Mouse (Mus musculus) frontal cortex, postnatal 14 days (tissue): ENCODE measurements around the gene Abhd15.

ENCODE experiments used
- DNase-seq, 2 experiments: peaks; one replicate each; pipeline ENCODE4 v3.0.0; 2022; ENCODE audit warnings: low spot score in 2 of 2

The Abhd15 gene

GRCm38 (mm10) chr11:77514832-77515636, at the start of gene Abhd15:
Gene Abhd15, plus strand, starts transcription at chr11:77515121.
- peak in 1 of 2 experiments; percentile 54 for DNase-seq

GRCm38 (mm10) chr11:77466544-77466943, 48.4 kb upstream of the Abhd15 start:
- no peak for DNase-seq

GRCm38 (mm10) chr11:77467157-77467556, 47.8 kb upstream of the Abhd15 start:
- DNase-seq = peak in 1 of 2 experiments; percentile 60

- DNase-seq = peak; percentile 64 to 72
Measured at GRCm38 (mm10) chr11:77467784-77468183, 47.1 kb upstream of the Abhd15 start.

- no peak for DNase-seq
Measured at GRCm38 (mm10) chr11:77468397-77468796, 46.5 kb upstream of the Abhd15 start.

GRCm38 (mm10) chr11:77471407-77471806, 43.5 kb upstream of the Abhd15 start:
- no peak for DNase-seq

GRCm38 (mm10) chr11:77472775-77473174, 42.1 kb upstream of the Abhd15 start:
- DNase-seq = no peak

GRCm38 (mm10) chr11:77476216-77476615, 38.7 kb upstream of the Abhd15 start:
- no peak for DNase-seq

GRCm38 (mm10) chr11:77476895-77477294, 38.0 kb upstream of the Abhd15 start:
- DNase-seq = no peak

- DNase-seq = no peak
Measured at GRCm38 (mm10) chr11:77483043-77483442, 31.9 kb upstream of the Abhd15 start.

- no peak for DNase-seq
Measured at GRCm38 (mm10) chr11:77483510-77484255, 31.2 kb upstream of the Abhd15 start.

GRCm38 (mm10) chr11:77485229-77485628, 29.7 kb upstream of the Abhd15 start:
- DNase-seq = no peak

GRCm38 (mm10) chr11:77486798-77487197, 28.1 kb upstream of the Abhd15 start:
- DNase-seq = peak in 1 of 2 experiments; percentile 47

- DNase-seq = peak in 1 of 2 experiments; percentile 28
Measured at GRCm38 (mm10) chr11:77488771-77489581, 25.9 kb upstream of the Abhd15 start.

- DNase-seq = peak; percentile 66 to 73
Measured at GRCm38 (mm10) chr11:77489591-77490235, 25.2 kb upstream of the Abhd15 start, which contains the start of gene Ankrd13b. Gene Ankrd13b, minus strand, starts transcription at chr11:77489678.

GRCm38 (mm10) chr11:77490451-77490850, 24.5 kb upstream of the Abhd15 start:
- peak in 1 of 2 experiments; percentile 33 for DNase-seq

GRCm38 (mm10) chr11:77491123-77491501, 23.8 kb upstream of the Abhd15 start:
- DNase-seq = peak; percentile 84 to 89

GRCm38 (mm10) chr11:77491502-77492291, 23.2 kb upstream of the Abhd15 start:
- DNase-seq = peak; percentile 62 to 71

GRCm38 (mm10) chr11:77492311-77492871, 22.5 kb upstream of the Abhd15 start:
- DNase-seq = peak; percentile 55 to 61

GRCm38 (mm10) chr11:77492911-77493332, 22.0 kb upstream of the Abhd15 start:
- peak; percentile 84 to 90 for DNase-seq
